Mouse (Mus musculus) megakaryocyte-erythroid progenitor cell, adult 5-6 weeks (primary cell): ENCODE data around the gene Ccl5. TPM values are rescaled to one million over a fixed set of nuclear protein-coding genes. Genes with fewer than 3 reads are reported as not detected.

ENCODE experiments used
- ATAC-seq: replicated peaks from 2 replicates; pipeline ENCODE4 v1.8.0; 2016; ENCODE audit warnings: mild to moderate bottlenecking, inconsistent platforms; ENCODE audit not compliant: severe bottlenecking, poor library complexity, low FRiP score, low TSS enrichment
- total RNA-seq, 2 experiments: library from RNA; stranded (forward) in 1 of 2; stranded (reverse) in 1 of 2; fragments of 200-1000, 215-1000 nt in 1 of 2; fragments of >200 nt in 1 of 2; fragmentation: Nextera tagmentation in 1 of 2; gene quantifications; 2 replicates each; pipeline ENCODE4 v1.2.3; 2014 to 2017

Ccl5 gene
- total RNA-seq, 2 experiments from 2014 or later: 8.9 to 32.4 TPM

GRCm38 (mm10) chr11:83544214-83544613 lies 13.9 kb upstream of the Ccl5 start:
- no peak for ATAC-seq

GRCm38 (mm10) chr11:83541415-83541814 lies 11.1 kb upstream of the Ccl5 start:
- ATAC-seq: no peak

- ATAC-seq: no peak
Observed at GRCm38 (mm10) chr11:83540931-83541330, 10.6 kb upstream of the Ccl5 start.

GRCm38 (mm10) chr11:83538705-83539314 lies 8.5 kb upstream of the Ccl5 start:
- no peak for ATAC-seq

GRCm38 (mm10) chr11:83536831-83537230 lies 6.5 kb upstream of the Ccl5 start:
- peak; percentile 39; the same call in 1 of the 2 replicates for ATAC-seq

GRCm38 (mm10) chr11:83534609-83535423 lies 4.5 kb upstream of the Ccl5 start:
- 0 out of 2 replicates have a peak, but pooled peaks have one; percentile 7 for ATAC-seq

GRCm38 (mm10) chr11:83534143-83534542 lies 3.8 kb upstream of the Ccl5 start:
- ATAC-seq: no peak

GRCm38 (mm10) chr11:83533192-83533591 lies 2.9 kb upstream of the Ccl5 start:
- no peak for ATAC-seq

GRCm38 (mm10) chr11:83529024-83529423 lies 1.3 kb downstream of the Ccl5 start:
- ATAC-seq: no peak

- ATAC-seq: no peak
Observed at GRCm38 (mm10) chr11:83522075-83522474, 8.2 kb downstream of the Ccl5 start, which contains the start of gene Heatr9. Gene Heatr9, minus strand, starts transcription at chr11:83522175.

- no peak for ATAC-seq
Observed at GRCm38 (mm10) chr11:83518371-83518770, 11.9 kb downstream of the Ccl5 start.

GRCm38 (mm10) chr11:83517153-83517552 lies 13.2 kb downstream of the Ccl5 start:
- no peak for ATAC-seq

GRCm38 (mm10) chr11:83509521-83509920 lies 20.8 kb downstream of the Ccl5 start:
- ATAC-seq: no peak

GRCm38 (mm10) chr11:83504308-83504707 lies 26.0 kb downstream of the Ccl5 start:
- ATAC-seq: no peak

GRCm38 (mm10) chr11:83495571-83495970 lies 34.7 kb downstream of the Ccl5 start:
- no peak for ATAC-seq

- no peak for ATAC-seq
Observed at GRCm38 (mm10) chr11:83491488-83491887, 38.8 kb downstream of the Ccl5 start.

Other genes with a start within 250 kb of the Ccl5 start
- not detected in 2 replicates for gene Slfn14, start 243.8 kb downstream of the Ccl5 start, total RNA-seq (2014; fragmentation: Nextera tagmentation)
- 0.28 TPM in 1 of 2 replicates, not detected in the other for gene Slfn14, start 243.8 kb downstream of the Ccl5 start, total RNA-seq (2017)
- gene Ap2b1, start 231.5 kb downstream of the Ccl5 start, total RNA-seq (2014; fragmentation: Nextera tagmentation): 74.0 and 74.2 TPM in 2 replicates
- gene Ap2b1, start 231.5 kb downstream of the Ccl5 start, total RNA-seq (2017): 61.2 and 65.4 TPM in 2 replicates
- gene Pex12, start 227.9 kb downstream of the Ccl5 start, total RNA-seq (2014; fragmentation: Nextera tagmentation): 7.6 and 10.1 TPM in 2 replicates
- gene Pex12, start 227.9 kb downstream of the Ccl5 start, total RNA-seq (2017): 9.5 and 9.6 TPM in 2 replicates
- gene Rasl10b, start 121.4 kb downstream of the Ccl5 start, total RNA-seq (2014; fragmentation: Nextera tagmentation): not detected in 2 replicates
- gene Rasl10b, start 121.4 kb downstream of the Ccl5 start, total RNA-seq (2017): 0.19 TPM in 1 of 2 replicates, not detected in the other
- gene Gas2l2, start 101.1 kb downstream of the Ccl5 start, total RNA-seq (2014; fragmentation: Nextera tagmentation): not detected in 2 replicates
- not detected in 2 replicates for gene Gas2l2, start 101.1 kb downstream of the Ccl5 start, total RNA-seq (2017)
- 2.6 TPM in 1 of 2 replicates, not detected in the other for gene 1700020L24Rik, start 92.8 kb downstream of the Ccl5 start, total RNA-seq (2014; fragmentation: Nextera tagmentation)
- not detected in 2 replicates for gene 1700020L24Rik, start 92.8 kb downstream of the Ccl5 start, total RNA-seq (2017)
- 0.37 TPM in 1 of 2 replicates, not detected in the other for gene Mmp28, start 67.4 kb downstream of the Ccl5 start, total RNA-seq (2014; fragmentation: Nextera tagmentation)
- 0.19 and 0.42 TPM in 2 replicates for gene Mmp28, start 67.4 kb downstream of the Ccl5 start, total RNA-seq (2017)
- 60.9 and 72.5 TPM in 2 replicates for gene Taf15, start 57.4 kb downstream of the Ccl5 start, total RNA-seq (2014; fragmentation: Nextera tagmentation)
- 24.0 and 32.8 TPM in 2 replicates for gene Taf15, start 57.4 kb downstream of the Ccl5 start, total RNA-seq (2017)
- gene Heatr9, start 8.3 kb downstream of the Ccl5 start, total RNA-seq (2014; fragmentation: Nextera tagmentation): not detected in 2 replicates
- gene Heatr9, start 8.3 kb downstream of the Ccl5 start, total RNA-seq (2017): not detected in 2 replicates
- gene Ccl9, start 48.1 kb upstream of the Ccl5 start, total RNA-seq (2014; fragmentation: Nextera tagmentation): not detected in 2 replicates
- gene Ccl9, start 48.1 kb upstream of the Ccl5 start, total RNA-seq (2017): 0.70 and 10.4 TPM in 2 replicates
- not detected in 2 replicates for gene Ccl6, start 62.6 kb upstream of the Ccl5 start, total RNA-seq (2014; fragmentation: Nextera tagmentation)
- 0.84 and 4.1 TPM in 2 replicates for gene Ccl6, start 62.6 kb upstream of the Ccl5 start, total RNA-seq (2017)
- not detected in 2 replicates for gene Rpl9-ps1, start 115.1 kb upstream of the Ccl5 start, total RNA-seq (2014; fragmentation: Nextera tagmentation)
- gene Rpl9-ps1, start 115.1 kb upstream of the Ccl5 start, total RNA-seq (2017): not detected in 2 replicates
- gene Ccl3, start 118.8 kb upstream of the Ccl5 start, total RNA-seq (2014; fragmentation: Nextera tagmentation): not detected in 2 replicates
- 13.6 and 17.1 TPM in 2 replicates for gene Ccl3, start 118.8 kb upstream of the Ccl5 start, total RNA-seq (2017)
- 1.7 TPM in 1 of 2 replicates, not detected in the other for gene Ccl4, start 132.1 kb upstream of the Ccl5 start, total RNA-seq (2014; fragmentation: Nextera tagmentation)
- gene Ccl4, start 132.1 kb upstream of the Ccl5 start, total RNA-seq (2017): 10.9 and 16.2 TPM in 2 replicates
- not detected in 2 replicates for gene Wfdc17, start 173.5 kb upstream of the Ccl5 start, total RNA-seq (2014; fragmentation: Nextera tagmentation)
- gene Wfdc17, start 173.5 kb upstream of the Ccl5 start, total RNA-seq (2017): not detected in 2 replicates
- not detected in 2 replicates for gene Wfdc18, start 178.5 kb upstream of the Ccl5 start, total RNA-seq (2014; fragmentation: Nextera tagmentation)
- not detected in 2 replicates for gene Wfdc18, start 178.5 kb upstream of the Ccl5 start, total RNA-seq (2017)
- gene Wfdc21, start 216.4 kb upstream of the Ccl5 start, total RNA-seq (2014; fragmentation: Nextera tagmentation): 30.6 TPM in 1 of 2 replicates, not detected in the other
- 2.1 TPM in 1 of 2 replicates, not detected in the other for gene Wfdc21, start 216.4 kb upstream of the Ccl5 start, total RNA-seq (2017)
- 21.9 and 38.9 TPM in 2 replicates for gene Heatr6, start 223.2 kb upstream of the Ccl5 start, total RNA-seq (2014; fragmentation: Nextera tagmentation)
- 10.2 and 20.6 TPM in 2 replicates for gene Heatr6, start 223.2 kb upstream of the Ccl5 start, total RNA-seq (2017)